Mouse (Mus musculus): Measurements from ENCODE around the gene Pcdh15.

DNA sequence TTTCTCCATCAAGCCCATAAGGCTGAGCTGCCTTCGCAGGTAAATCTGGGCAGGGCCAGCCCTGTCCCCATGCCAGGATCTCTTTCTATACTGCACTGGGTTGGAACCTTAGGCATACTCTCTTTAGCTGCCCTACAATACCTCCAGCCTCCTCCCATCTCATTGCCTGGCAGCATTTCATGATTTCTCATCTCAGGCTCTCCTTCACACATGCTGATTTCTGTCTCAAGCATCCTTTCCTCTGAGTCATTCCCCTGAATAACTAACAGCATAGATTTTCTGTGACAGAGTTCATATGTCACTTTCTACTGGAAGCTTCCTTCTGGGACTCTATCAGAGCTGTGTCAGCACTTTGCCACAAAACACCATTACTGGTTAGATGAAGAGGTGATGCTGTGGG is 999.2 kb downstream of the Pcdh15 start:
- TF ChIP-seq CTCF (IDR thresholded peaks at IDR 0.05 in 2 of 3, conservative IDR thresholded peaks at IDR 0.05 in 1 of 3; ENCODE audit: control insufficient read depth in 1 of 3, insufficient read depth in 1 of 3, low read depth in 2 of 3, low read length in 3 of 3, poor library complexity in 1 of 3, severe bottlenecking in 1 of 3), result no peak
- TF ChIP-seq USF2 (IDR thresholded peaks at IDR 0.05; ENCODE audit: borderline replicate concordance in 1 of 2, insufficient read depth in 1 of 2, low read depth in 1 of 2, low read length in 2 of 2), result no peak
- TF ChIP-seq EP300 (IDR thresholded peaks at IDR 0.05; ENCODE audit: low read depth in 1 of 2, low read length in 2 of 2), result no peak
- TF ChIP-seq POLR2AphosphoS5 (IDR thresholded peaks at IDR 0.05; ENCODE audit: borderline replicate concordance, low read depth, low read length), result no peak
- no peak for TF ChIP-seq POLR2AphosphoS2 (IDR thresholded peaks at IDR 0.05; ENCODE audit: low read length)
- no peak for TF ChIP-seq MXI1 (IDR thresholded peaks at IDR 0.05; ENCODE audit: low read depth, low read length)
- TF ChIP-seq TCF12 (IDR thresholded peaks at IDR 0.05; ENCODE audit: low read depth, low read length), result no peak

Measured in MEL (cell line).